Mouse (Mus musculus): Measurements from ENCODE around the gene Ric8a.
A peak's percentile ranks its signal among the peaks of the same experiment; 100 is the strongest.
"Not testable (repeated sequence)": the region's sequence is repeated elsewhere in the genome, so short reads cannot be mapped to it uniquely, and the experiment has no call there.

Gene Ric8a

DNA sequence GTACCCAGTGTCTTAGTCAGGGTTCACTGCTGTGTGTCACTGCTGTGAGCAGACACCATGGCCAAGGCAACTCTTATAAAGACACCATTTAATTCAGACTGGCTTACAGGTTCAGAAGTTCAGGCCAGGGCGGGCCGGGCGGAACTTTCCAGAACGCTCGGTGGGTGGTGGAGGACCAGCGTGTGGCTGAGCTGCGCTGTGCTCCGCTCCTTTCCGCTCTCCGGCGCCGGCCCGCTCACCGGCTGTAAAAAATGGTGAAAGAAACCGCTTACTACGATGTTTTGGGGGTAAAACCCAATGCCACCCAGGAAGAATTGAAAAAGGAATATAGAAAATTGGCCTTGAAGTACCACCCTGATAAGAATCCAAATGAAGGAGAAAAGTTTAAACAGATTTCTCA lies 33.9 kb downstream of the Ric8a start:
- DNase-seq (ENCODE audit: low spot score): not testable (repeated sequence)

DNA sequence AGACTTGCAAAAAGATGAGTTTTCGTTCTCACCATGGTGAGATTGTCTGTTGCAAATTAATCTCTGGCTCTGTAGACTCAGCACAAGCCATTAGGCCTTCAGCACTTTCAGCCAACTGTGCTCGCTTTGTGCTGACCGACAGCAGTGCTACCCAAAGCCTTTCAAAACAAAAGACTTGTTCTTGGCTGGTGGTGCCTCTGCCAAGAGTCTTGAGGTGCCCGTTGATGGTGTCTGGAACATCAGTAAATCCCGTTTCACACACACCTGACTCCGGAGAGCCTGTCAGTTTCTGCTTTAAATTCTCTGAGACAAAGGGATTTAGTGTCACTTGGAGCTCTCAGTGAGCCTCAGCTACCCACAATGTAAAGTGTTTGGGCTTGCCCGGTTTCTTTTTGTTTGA lies 37.3 kb downstream of the Ric8a start:
- DNase-seq (ENCODE audit: low spot score): no peak

DNA sequence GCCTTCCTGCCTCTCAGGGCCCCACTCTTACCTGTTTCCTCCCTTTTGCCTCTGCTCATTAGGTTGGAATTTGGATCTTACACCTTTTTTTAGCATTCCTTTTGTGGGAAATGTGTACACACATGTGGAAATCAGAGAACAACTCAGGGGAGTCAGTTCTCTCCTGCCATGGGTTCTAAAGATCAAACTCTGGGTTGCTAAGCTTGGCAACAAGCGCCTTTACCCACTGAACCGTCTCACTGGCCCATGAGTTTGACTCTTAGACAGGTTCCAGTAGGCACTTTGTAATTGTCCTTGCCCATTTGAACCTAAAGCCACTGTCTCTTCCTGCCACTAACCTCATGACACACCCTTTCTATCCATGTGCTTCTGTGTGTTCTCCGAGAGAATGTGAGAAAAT lies 37.9 kb downstream of the Ric8a start:
- no peak for DNase-seq (ENCODE audit: low spot score)

DNA sequence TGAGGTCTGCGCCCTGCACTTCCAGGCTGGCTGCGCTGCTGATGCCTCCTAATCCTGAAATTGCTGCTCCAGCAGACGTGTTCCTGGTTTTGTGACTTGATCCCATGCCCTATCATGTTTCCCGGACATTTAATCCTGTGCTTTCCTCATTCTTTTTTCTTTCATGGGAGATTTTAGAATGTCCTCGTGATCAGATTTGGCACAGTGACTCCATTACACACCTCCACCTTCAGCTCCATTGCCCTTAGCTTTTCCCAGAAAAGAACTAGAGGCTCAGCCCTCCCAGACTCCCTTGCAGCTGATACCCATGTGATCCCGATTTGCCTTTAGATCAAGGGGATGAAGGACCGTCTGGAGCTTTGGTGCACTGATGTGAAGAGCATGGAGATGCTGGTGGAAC lies 41.1 kb downstream of the Ric8a start:
- DNase-seq (ENCODE audit: low spot score): no peak

DNA sequence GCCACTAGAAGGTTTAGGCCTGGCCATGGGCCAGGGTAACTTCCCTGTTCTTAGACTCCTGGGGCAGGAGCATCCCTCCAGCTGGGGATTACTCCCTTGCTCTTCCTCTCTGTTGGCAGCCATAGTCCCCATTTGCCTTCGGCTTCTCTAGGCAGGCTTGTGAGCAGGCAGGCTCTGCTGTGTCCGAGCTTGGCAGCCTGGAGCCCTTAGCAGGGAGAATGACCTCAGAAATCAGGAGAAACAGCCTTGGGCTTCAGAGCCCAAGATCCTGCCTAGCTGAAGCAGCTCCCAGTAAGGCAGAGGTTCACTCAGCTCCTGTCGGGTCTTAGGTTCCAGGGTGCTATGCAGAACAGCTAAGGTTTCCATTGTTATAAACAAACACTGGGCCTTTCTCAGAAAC lies 42.4 kb downstream of the Ric8a start:
- no peak for DNase-seq (ENCODE audit: low spot score)

DNA sequence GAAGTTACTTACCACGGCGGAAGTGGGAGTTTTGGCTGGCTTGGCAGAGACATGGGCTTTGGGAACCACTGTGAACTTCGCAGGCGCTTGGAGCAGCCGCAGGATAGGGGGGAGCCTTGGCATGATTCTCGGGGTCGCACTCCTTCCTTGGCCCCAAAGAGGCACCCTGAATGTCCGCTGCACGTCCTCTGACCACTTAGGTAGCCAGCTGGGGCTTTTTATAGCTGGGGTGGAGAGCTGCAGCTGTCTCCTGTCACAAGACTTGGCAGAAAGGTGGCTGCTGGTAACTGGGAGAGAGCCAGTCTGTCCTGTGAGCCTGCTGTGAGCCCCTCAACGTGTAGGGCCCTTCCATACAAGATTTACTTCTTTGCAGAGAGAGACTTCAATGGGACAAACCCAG lies 43.5 kb downstream of the Ric8a start, which contains the start of gene Cox8b:
Cox8b (minus strand) TSS at position 227 of the 400 bp plus-strand sequence.
- no peak for DNase-seq (ENCODE audit: low spot score)

DNA sequence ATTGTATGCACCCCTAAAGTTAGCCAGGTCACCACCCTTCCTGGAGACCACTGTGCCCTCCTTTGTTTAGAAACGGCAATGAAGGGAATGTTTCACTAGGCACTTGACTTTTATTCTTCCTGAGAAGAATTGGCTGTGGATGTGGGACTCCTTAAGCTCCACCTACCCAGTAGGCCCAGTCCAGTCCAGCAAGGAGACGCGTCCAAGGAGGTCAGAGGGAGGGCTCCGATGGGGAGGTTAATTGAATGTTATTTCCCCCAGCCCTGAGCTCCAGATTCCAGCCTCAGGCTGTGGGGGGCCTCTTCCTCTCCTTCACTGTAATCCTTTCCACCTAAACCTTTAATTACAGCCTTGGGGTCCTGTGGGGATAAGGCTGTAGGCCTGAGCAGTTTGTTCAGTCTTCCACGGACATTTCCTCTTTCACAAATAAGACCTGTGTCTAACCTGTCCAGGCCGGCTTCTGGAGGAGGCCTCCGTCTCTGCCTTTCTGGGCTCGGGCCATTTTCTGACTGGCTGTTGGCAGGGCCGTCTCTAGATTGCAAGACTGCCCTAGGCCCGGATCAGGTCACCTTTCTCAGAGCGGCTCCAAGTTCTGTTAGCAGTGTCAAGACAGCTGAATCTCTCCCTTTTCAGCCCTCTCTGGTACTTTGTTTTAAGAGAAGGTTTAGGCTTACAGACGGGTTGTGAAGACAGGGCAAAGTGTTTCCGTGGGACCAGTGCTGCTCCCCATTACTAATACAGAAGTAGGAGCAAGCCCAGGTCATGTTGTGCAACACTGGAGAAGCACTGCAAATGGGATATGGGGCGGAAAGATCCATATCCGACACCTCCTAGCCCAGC lies 45.5 kb downstream of the Ric8a start:
- DNase-seq (ENCODE audit: low spot score): no peak

DNA sequence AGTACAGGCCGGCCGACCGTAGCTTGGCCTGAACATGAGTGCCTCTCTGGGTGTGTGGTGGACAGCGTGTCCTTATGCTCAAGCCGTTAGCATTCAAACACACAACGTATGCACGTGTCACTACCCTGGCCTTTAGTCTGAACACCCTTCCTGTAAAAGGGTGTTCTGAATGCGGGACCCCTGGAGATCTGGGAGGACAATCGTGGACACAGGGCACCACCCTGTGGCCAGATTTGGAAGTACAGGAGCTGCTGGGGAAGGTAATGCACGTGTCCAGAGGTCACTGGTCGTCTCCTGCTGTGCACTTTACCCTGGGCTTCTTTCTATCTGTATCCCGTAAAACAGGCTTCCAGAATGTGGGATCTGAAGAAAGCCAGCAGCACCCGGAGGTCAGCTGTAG lies 46.5 kb downstream of the Ric8a start:
- DNase-seq (ENCODE audit: low spot score): peak; percentile 34

DNA sequence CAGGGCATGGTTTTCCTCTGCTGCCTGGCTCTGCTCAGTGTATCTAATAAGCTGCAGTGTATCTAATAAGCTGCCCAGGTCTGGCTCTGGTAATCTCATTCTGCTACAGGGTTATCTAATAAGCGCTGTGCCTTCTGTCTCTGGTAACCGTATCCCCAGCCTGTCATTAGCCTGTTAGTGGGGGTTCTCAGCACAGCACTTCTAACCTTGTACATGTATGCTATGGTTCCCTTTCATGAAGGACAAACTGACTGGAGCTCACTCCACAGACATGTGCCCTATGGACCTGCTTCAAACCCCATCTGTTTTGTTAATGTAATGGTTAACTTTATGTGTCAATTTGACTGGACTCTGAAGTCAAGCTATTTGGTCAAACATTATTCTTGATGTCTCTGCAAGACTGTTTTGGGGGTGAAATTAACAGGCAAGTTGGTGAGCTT lies 48.9 kb downstream of the Ric8a start:
- DNase-seq (ENCODE audit: low spot score): no peak

DNA sequence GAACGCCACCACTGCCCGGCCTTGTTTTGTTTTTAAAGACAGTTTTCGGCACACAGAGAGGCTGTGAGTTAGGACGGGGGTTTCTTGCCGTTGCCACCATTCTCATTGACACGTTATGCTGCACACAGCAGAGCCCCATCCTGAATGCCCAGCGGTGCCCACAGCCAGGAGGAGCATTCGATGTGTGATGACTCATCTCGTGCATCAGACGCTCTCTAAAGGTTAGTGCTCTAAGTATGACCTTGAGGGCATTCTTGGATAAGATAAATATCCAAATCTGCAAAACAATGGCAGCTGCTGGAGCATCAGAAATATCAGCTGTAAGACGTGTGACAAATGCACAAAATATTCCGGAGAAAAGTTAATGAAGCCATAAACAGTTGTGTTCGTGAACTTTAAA lies 50.4 kb downstream of the Ric8a start:
- peak; percentile 35 for DNase-seq (ENCODE audit: low spot score)

DNA sequence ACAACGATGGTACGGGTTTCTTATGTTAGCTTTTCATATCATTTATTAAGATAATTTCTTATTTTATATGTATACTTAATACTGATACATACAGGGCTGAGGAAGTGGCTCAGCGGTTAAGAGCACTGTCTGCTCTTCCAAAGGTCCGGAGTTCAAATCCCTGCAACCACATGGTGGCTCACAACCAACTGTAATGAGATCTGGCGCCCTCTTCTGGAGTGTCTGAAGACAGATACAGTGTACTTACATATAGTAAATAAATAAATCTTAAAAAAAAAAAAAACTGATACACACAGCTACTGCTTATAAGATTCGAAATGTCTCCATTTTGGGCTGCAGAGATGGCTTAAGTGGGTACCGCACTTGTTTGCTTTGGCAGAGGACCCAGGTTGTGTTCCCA lies 50.9 kb downstream of the Ric8a start:
- no peak for DNase-seq (ENCODE audit: low spot score)

DNA sequence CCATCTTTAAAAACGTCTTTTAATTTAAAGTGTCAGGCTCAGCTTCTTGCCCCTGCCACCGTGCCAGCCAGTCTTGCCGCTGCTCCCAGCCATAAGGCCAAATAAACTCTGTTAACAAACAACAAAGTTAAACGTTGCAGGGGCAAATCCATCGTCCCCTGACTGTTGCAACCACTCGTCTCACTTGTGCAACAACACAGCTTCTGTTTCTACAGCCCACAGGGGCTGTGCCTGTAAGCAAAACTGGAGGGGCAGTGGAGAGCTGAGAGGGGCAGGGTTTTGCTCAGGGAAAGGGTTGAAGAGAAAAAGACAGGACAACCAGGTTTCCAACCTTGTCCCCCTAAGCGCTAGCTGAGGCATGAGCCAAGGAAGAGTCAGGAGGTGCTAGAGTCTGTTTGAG lies 51.4 kb downstream of the Ric8a start:
- DNase-seq (ENCODE audit: low spot score): no peak

DNA sequence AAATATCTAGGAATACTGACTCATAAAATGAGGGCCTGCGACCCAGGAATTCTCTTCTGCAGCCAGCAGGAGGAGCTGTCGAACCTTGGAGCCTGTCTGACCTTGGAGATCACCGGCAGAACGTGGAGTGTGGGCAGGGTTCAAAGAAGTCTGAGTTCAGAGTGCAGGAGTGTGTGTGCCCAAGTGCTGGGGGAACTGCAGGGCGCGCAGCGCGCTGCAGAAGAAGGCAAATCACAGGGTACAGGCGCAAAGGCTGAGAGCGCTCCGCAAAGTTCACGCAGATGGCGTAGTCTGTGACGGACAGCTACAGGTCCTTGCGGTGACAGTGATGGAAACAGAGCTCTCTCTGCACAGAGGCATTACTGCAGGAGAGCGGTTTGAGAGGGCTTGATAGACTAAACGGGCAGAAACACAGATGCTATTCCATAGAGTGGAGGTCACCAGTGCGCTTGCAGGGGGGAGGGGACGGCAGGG lies 51.9 kb downstream of the Ric8a start:
- peak; percentile 64 for DNase-seq (ENCODE audit: low spot score)

DNA sequence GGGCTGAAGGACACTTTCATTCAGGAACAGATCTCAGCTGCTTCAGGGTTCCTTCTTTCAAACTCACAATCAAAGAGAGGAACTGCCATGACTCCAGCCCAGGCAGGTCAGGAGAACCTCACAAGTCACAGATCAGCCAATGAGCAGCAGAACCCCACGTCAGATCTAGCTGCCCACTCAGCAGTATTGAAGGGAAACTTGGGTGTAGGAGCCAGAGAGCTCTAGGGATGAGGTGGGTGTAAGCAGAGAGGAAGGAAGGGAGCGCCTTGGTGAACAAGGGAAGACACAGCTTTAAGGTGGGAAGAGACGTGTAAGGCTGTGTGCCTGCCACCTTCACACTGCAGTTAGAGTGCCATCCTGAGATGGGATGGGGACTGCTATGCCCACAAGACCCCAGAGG lies 55.5 kb downstream of the Ric8a start:
- DNase-seq (ENCODE audit: low spot score): no peak

DNA sequence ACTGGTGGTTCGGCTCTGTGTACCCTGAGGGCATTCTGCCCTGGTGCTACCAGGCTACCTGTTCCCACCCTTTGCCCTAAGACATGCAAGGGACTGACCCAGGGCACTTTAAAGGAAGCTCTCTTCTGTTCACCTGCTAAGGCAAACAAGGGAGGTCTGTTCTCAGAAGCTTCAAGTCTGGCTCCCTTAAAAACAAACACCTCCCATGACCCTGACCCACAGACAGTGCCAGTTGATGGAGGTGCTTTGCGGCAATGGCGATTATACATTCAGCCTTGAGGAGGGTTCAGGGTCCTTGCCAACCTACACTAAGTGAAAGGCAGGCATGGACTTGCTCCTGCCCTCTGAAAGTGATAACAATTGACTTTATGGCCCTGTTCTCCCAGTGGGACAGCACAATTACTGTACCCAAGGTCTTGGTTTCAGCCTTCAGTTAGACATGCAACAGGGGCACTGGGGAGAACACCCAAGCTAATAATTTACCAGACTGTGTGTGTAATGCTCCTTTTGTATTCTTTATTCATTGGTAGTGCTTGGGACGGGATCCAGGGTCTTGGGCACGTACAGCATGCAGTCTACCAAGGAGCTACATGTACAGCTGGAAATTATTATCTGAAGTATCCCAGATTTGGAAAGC lies 56.2 kb downstream of the Ric8a start:
- DNase-seq (ENCODE audit: low spot score): no peak
